In genomic region chr8:126596097-126596634, GRCm38 (mm10) we compare ENCODE assay signal across 8 mouse cellular contexts. TPM values are rescaled to one million over a fixed set of nuclear protein-coding genes. Genes with fewer than 3 reads are reported as not detected.
DNase-seq lines count a peak whose midpoint lies in the region; ATAC-seq and TF ChIP-seq lines count a peak whose summit lies in the region.

No protein-coding gene starts in this region.

- 9% methylated on average over 12 of the region's 12 CpGs for WGBS in hindbrain, embryonic 14.5 days
- 0% methylated on average over 8 of the region's 12 CpGs for WGBS in macrophage (ENCODE audit: missing documents)

- ATAC-seq in hindbrain, embryonic 14.5 days (ENCODE audit: low FRiP score) = peak; percentile 22; the same call in 1 of the 2 replicates

- intact Hi-C loops in left cerebral cortex, adult 2 months (cut with DNase I) = loop anchor here (2.0 kb wide), 1 partner anchor 41 kb away; no protein-coding TSS in a partner anchor

- H3K27me3 ChIP-seq in hindbrain, embryonic 14.5 days (ENCODE audit: control insufficient read depth, insufficient read depth, low read length) = no peaks in the 10 kb centered on the region

- H3K4me3 ChIP-seq in hindbrain, embryonic 14.5 days (replicated peaks; ENCODE audit: low read length) = peak overlapping the region; percentile 7
- peak overlapping the region; percentile 73 for H3K4me3 ChIP-seq in left cerebral cortex, adult 2 months
- peak overlapping the region; percentile 40 for H3K4me3 ChIP-seq in macrophage (ENCODE audit: inconsistent target)

- 0 out of 2 replicates have a peak, but pooled peaks cover 4% of the 10 kb centered on the region for H3K36me3 ChIP-seq in hindbrain, embryonic 14.5 days (replicated peaks; ENCODE audit: control insufficient read depth, insufficient read depth)
- no peaks in the 10 kb centered on the region for H3K36me3 ChIP-seq in macrophage (ENCODE audit: inconsistent target)

- H3K4me2 ChIP-seq in hindbrain, embryonic 14.5 days (replicated peaks) = peak overlapping the region; percentile 98

- H3K9me3 ChIP-seq in hindbrain, embryonic 14.5 days (ENCODE audit: control insufficient read depth, low read length) = no peaks in the 10 kb centered on the region

- H3K4me1 ChIP-seq in hindbrain, embryonic 14.5 days (replicated peaks; ENCODE audit: control insufficient read depth, insufficient read depth, low read length) = peaks cover 42% of the 10 kb centered on the region

- peak; percentile 99 for DNase-seq in MN1 (ENCODE audit: low spot score)
- DNase-seq in cerebellum, postnatal 10 days = peak; percentile 91
- peak; percentile 85 to 90 for DNase-seq in frontal cortex, postnatal 36 days (ENCODE audit: low spot score in 2 of 2)
- DNase-seq in hindbrain, embryonic 14.5 days (ENCODE audit: low spot score) = peak; percentile 87
- peak; percentile 82 to 85 for DNase-seq in left cerebral cortex, adult 2 months (ENCODE audit: extremely low spot score in 1 of 2, low spot score in 2 of 2)
- peak; percentile 89 to 90 for DNase-seq in right cerebral cortex, adult 2 months (ENCODE audit: low spot score in 2 of 2)
- peak; percentile 79 for DNase-seq in urinary bladder, postnatal 25 days (ENCODE audit: low spot score)

- peaks cover 12% of the 10 kb centered on the region for H3K79me2 ChIP-seq in macrophage (ENCODE audit: inconsistent target)

- peak overlapping the region; percentile 100 for H3K9ac ChIP-seq in hindbrain, embryonic 14.5 days

- TF ChIP-seq CTCF in left cerebral cortex, adult 2 months (IDR thresholded peaks at IDR 0.05) = no peak

- H3K27ac ChIP-seq in hindbrain, embryonic 14.5 days = peak overlapping the region; percentile 98
- peak overlapping the region; percentile 98 for H3K27ac ChIP-seq in left cerebral cortex, adult 2 months
- H3K27ac ChIP-seq in macrophage = peak overlapping the region; percentile 99

RNA-seq across cellular contexts. Expression of gene Irf2bp2, which starts 2.4 kb away (rescaled TPM):
- polyA plus RNA-seq in hindbrain, embryonic 14.5 days (2014; fragmentation: Nextera tagmentation; extraction: Ambion mirVana) = 7.2 and 7.4 TPM in 2 replicates
- total RNA-seq in left cerebral cortex, adult 2 months (2021) = 10 to 100 TPM; 63.9 to 78.4 TPM
- total RNA-seq in macrophage (2018; cell fraction: chromatin; rRNA removed) = 100 to 1,000 TPM in 19 of 26 experiments, 10 to 100 TPM in 6, 1 to 10 TPM in 1; 2.6 to 175 (median 132) TPM
- total RNA-seq in macrophage (2018; cell fraction: cytosol; rRNA removed) = 100 to 1,000 TPM in 12 of 26 experiments, 10 to 100 TPM in 14; 12.4 to 139 (median 98.3) TPM
- total RNA-seq in macrophage (2018; cell fraction: nucleus; rRNA removed) = 100 to 1,000 TPM in 23 of 26 experiments, 10 to 100 TPM in 3; 17.9 to 251 (median 174) TPM
- polyA plus RNA-seq in macrophage (2018) = 39.1 to 68.1 TPM (median 42.7 TPM) in 3 replicates

Comparison
In these comparisons a context has a peak if more than half of its experiments do, and no peak if none do; other contexts are left out.
1. Peak in every context shown above with its lines: DNase-seq, ATAC-seq, H3K4me3 ChIP-seq and H3K27ac ChIP-seq.
2. H3K4me3 ChIP-seq: peak in every context shown above with its lines; median percentile 73 in left cerebral cortex, adult 2 months; 40 in macrophage; 7 in hindbrain, embryonic 14.5 days.